In the genomic region with DNA sequence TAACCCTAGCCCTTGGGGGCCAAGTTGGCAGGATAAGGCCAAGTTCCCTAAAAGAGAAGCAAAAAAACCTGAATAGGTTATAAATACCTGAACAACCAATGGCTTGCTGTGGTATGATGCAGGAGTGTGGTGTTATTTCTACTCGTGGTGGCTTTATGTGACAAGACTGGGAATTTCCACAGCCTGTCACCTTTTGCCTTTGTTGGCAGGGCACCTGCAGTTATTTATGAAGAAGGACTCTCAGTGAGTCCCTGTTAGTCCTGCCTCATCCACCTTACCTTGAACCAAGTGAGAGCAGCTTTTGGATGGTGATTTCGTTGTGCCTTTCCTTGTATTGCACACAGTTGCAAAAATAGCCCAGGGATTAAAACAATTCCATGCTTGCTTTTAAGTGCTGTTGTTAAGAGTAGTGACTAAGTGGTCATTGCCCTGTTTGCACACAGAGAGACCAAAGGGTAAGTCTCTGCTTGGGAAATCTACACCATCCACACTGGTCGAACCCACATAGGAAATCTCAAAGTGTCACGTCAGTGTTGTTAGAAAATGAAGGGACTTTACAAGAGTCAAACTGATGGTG, we compare ENCODE assay signal across 10 mouse cellular contexts.
DNase-seq lines count a peak whose midpoint lies in the region; ATAC-seq and TF ChIP-seq lines count a peak whose summit lies in the region.
"Had no signal": no experiment of that assay in that cellular context is flagged by ENCODE, and none has a peak within 500 bp of the region (broad histone marks: within the 10 kb centered on the region; RNA-seq: fewer than 3 reads in every experiment).

No protein-coding gene starts in this region.

- H3K9me3 ChIP-seq in liver, embryonic 11.5 days (ENCODE audit: control insufficient read depth, low read length), result no peaks in the 10 kb centered on the region
- H3K9me3 ChIP-seq: forebrain, embryonic 12.5 days had no signal

- no peak overlapping the region for H3K4me3 ChIP-seq in lung, adult 2 months (replicated peaks; ENCODE audit: extremely low read depth, low read depth, low read length)
- no peak overlapping the region for H3K4me3 ChIP-seq in liver, embryonic 11.5 days (ENCODE audit: low read depth, low read length)
- H3K4me3 ChIP-seq: forebrain, embryonic 12.5 days had no signal

- peaks cover 21% of the 10 kb centered on the region for H3K4me1 ChIP-seq in lung, adult 2 months (ENCODE audit: control insufficient read depth, insufficient read depth, low read length)
- H3K4me1 ChIP-seq in liver, embryonic 11.5 days (replicated peaks; ENCODE audit: control insufficient read depth, insufficient read depth, low read length), result no peaks in the 10 kb centered on the region; the same call in 1 of the 2 replicates
- H3K4me1 ChIP-seq: forebrain, embryonic 12.5 days had no signal

- no peak for TF ChIP-seq CTCF in lung, adult 2 months (IDR thresholded peaks at IDR 0.05; ENCODE audit: insufficient read depth, low read length)

- TF ChIP-seq POLR2A in lung, adult 2 months (IDR thresholded peaks at IDR 0.05; ENCODE audit: borderline replicate concordance, extremely low read depth, low read depth, low read length), result no peak

- H3K9ac ChIP-seq in liver, embryonic 11.5 days (ENCODE audit: low read depth, low read length), result no peak overlapping the region
- H3K9ac ChIP-seq: forebrain, embryonic 12.5 days; lung, embryonic 14.5 days had no signal

- peaks cover 6% of the 10 kb centered on the region; the same call in 1 of the 2 replicates for H3K36me3 ChIP-seq in liver, embryonic 11.5 days (ENCODE audit: control insufficient read depth, insufficient read depth, low read length)

- H3K27me3 ChIP-seq in liver, embryonic 11.5 days (replicated peaks; ENCODE audit: control insufficient read depth, insufficient read depth, low read length), result no peaks in the 10 kb centered on the region
- H3K27me3 ChIP-seq: forebrain, embryonic 12.5 days had no signal

- ATAC-seq in liver, embryonic 11.5 days (replicated peaks; ENCODE audit: low FRiP score), result no peak
- ATAC-seq: activated CD4-positive, CD25-positive, alpha-beta regulatory T cell, adult 4 months had no signal

- H3K4me2 ChIP-seq in liver, embryonic 11.5 days, result peak overlapping the region; percentile 21
- H3K4me2 ChIP-seq: forebrain, embryonic 12.5 days; lung, embryonic 14.5 days had no signal

- WGBS in lung, adult 2 months, result 53% methylated on average over 4 of the region's 4 CpGs
- 75% methylated on average over 4 of the region's 4 CpGs for WGBS in liver, embryonic 11.5 days

- DNase-seq in heart, postnatal 10 days, result peak; percentile 21 to 23
- DNase-seq in heart, postnatal 36 days, result no peak
- DNase-seq in lung, postnatal 36 days, result peak; percentile 53
- DNase-seq in lung, adult 2 months, result no peak
- no peak for DNase-seq in liver, embryonic 11.5 days (ENCODE audit: low spot score)
- no peak for DNase-seq in urinary bladder, postnatal 14 days (ENCODE audit: low spot score)
- DNase-seq in thymus, postnatal 14 days, result no peak
- DNase-seq: lung, embryonic 14.5 days had no signal

- intact Hi-C loops in heart, postnatal 10 days (cut with DNase I), result no loop called here
- intact Hi-C loops in heart, postnatal 36 days (cut with DNase I), result no loop called here

- peak overlapping the region; percentile 11; the same call in 1 of the 2 replicates for H3K27ac ChIP-seq in liver, embryonic 11.5 days (ENCODE audit: low read depth, low read length)
- H3K27ac ChIP-seq: forebrain, embryonic 12.5 days had no signal

Comparison
In these comparisons a context has a peak if more than half of its experiments do, and no peak if none do; other contexts are left out.
1. DNase-seq: peak in heart, postnatal 10 days (2 of 2) and lung, postnatal 36 days (single experiment); none in heart, postnatal 36 days (0 of 2), lung, adult 2 months (single experiment), liver, embryonic 11.5 days (single experiment), urinary bladder, postnatal 14 days (single experiment) and thymus, postnatal 14 days (single experiment).